Mouse (Mus musculus) ovary, postnatal 14 days (tissue): Measurements from ENCODE around the gene Gan.

Source experiments
- DNase-seq: peaks from one replicate; pipeline ENCODE4 v3.0.0; 2022; ENCODE audit warnings: low spot score

Gene Gan

DNA sequence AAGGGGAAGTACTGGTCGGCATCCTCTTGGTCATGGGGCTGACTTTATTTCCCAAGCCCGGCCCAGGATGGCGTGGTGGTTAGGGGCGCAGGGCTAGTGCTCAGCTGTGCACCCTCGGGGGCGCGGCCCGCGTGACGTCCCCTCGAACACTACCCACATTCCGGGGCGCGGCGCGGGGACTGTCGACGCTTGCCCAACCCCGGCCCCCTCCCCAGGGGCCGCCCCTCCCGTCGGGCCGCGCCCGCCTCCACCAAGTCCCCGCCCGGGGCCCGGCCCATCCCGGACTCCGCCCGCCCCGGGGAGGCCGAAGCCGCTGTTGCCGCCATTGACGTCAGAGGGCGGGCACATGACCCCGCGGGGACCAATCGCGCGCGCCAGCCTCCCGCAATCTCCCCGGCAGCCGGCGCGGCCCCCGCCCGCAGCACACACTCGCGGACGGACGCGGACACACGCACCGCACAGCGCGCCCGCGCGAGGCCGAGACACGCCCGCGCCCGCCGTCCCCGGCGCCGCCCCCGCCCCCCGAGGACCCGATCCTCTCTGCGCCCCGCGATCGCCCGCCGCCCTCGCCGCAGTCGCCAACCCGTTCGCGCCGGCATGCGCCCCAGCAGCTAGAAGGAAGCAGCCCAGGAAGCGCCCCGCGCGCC lies 98.5 kb downstream of the Gan start:
- DNase-seq, result peak; percentile 92

DNA sequence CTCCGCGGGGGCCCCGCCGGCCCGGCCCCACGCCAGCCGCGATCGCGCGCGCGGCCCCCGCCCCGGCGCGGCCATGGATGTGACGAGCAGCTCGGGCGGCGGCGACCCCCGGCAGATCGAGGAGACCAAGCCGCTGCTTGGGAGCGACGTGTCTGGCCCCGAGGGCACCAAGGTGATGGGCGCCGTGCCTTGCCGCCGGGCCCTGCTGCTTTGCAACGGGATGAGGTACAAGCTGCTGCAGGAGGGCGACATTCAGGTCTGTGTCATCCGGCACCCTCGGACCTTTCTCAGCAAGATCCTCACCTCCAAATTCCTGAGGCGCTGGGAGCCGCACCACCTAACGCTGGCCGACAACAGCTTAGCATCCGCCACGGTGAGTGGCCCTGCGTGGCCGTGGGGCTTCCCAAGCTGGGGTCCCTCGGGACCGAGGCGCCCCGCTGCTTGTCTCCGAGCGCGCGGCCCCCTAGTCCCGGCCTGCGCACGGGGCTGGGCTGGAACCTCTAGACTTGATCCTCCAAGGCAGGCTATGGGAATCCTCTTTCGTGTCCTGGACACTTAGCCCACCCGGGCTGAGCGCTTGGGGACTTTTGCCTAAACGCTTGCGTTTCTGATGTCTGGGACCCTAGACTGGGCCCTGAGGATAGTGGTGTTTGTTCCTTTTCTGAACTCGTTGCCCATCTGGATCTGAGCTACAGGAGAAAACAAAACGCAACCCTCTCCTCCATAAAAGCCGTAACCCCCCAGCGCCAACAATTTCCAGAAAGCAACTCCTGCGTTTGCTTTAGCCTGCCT lies 99.3 kb downstream of the Gan start, which contains the start of gene Cmip:
Gene Cmip (plus strand): TSS at position 36 of the 792 bp plus-strand sequence.
- DNase-seq, result no peak

DNA sequence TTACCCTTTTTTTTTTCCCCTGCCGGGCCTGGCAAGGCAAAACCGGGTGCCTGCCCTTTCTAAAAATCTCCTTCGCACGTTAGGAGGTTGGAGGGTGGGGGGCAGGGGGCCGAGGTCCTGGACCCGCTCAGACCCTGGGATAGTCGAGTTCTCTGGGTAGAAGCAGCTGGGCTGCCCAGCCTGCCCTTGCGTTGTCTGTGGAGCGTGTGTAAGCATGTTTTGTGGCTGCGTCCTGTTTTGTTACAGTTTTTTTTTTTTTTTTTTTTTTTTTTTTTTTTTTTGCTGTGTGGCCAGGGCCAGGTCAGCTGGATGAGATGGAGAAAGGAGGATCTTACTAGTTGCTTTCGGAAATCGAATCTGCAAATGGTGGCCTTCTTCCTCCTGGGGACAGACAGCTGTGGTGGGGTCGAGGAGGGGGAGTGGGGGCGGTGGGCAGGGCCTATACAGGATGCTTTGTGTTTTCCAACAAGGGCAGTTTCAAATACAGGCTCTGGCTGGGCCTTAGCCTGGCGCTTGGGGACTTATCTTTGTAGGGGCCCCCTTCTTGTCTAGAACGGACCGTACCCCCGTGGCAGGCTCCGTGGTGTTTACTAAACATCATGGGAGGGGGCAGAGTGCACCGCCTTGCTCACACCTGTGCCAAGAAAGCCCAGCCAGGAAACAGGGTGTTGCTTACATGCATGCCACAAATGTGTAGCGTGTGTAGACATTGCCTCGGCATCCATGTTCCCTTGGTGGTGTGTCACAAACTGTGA lies 100.1 kb downstream of the Gan start:
- no peak for DNase-seq

DNA sequence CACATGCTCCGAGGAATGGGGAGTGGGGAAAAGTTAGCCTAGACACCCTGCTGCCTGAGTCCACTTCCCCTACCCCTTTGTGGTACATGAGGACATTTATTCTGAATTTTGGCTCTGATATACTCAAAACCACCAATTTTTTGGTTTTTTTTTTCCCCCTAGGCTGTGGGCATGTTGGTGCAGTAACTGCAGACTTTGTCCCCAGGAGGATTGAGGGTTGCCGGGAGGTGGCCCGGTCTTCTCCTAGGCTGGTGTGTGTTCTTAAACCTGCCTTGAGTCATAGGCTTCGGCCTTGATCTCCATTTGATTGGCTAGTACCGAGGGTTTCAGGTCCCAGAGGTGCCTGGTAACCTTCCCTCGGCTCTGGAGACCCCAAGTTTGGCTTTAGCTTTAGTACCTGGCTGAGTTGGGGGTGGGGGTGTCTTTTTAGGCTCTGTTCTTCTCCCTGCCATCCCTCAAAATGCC lies 100.7 kb downstream of the Gan start:
- no peak for DNase-seq

DNA sequence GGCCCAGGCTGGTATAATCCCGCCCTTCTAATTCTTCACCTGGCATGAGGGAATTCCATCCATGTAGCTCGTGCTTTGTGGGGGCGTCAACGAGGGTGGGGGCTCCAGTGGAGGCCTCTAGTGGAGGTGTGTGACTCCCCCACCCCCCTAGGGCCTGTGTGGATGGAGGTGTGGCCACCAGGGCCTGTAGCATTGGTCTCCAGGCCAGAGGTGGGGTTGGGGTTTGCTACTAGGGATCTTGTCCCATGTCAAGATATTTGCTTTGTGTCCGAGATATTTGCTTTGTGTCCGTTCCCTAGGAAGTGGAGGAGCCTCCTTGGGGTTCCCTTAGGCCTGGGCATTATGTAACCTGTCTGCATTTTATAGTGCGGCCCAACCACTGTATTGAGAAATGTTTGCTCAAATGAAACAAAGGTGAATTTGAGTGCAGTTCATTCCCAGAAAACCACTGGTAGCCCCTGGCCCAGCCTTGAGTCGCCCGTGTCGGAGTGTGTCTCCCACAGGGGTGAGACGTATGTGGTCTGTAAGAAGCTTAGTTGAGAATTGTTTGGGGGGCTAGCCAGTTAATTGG lies 101.6 kb downstream of the Gan start:
- no peak for DNase-seq

DNA sequence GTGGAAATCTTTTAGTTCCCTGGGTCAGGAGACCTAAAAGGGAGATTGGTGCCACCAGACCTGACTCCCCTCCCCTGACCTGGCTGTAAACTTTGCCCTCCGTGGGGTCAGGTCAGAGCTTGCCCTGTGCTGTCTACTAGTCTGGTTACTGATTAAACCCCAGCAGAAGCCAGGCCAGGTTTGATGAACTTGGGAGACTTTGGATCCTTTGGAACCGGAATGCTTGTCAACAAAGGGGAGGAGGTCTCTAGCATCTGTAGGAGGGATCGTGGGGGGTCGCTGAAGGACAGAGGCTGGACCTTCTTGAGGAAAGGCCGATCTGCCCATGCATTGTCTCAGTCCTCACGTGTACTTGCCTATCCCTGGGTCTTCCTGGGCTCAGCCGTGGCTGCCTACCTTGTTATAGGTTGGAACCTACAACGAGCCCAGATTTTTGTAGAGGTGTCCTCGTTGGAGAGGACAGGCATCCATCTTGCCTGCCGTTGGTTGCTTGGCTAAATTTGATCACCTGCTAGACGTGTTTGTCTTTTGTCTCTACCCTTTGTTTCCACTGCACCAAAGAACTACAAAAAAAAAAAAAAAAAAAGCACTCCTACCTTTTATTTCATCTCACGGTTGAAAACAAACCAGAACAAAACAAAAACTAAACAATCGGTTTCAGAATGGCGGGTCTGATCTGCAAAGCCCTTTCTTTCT lies 102.4 kb downstream of the Gan start:
- no peak for DNase-seq

DNA sequence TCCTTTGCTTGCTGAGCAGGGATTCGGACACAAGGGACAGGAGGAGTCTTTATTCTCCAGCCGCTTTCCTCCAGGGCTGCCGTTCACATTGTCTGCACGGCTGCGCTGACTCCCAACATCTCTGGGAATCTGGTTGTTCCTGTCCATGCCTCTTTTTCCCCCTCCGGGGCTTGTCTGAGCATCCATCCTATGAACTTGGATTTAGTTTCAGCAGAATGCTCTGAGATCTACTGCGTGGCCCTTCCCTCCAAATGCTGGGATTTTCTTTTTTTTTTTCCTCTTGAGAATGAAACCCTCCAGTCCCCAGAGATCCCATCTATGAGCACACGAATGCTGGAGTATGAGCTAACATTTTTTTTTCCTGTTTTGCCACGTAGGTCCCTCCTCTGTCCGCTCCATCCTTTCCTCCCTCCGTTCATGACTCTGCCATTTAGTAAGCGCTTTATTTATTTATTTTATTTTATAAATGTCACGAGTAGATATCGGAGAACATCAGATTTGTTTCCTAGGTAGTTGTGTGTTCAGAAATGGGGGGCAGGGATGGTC lies 103.1 kb downstream of the Gan start:
- DNase-seq, result no peak

DNA sequence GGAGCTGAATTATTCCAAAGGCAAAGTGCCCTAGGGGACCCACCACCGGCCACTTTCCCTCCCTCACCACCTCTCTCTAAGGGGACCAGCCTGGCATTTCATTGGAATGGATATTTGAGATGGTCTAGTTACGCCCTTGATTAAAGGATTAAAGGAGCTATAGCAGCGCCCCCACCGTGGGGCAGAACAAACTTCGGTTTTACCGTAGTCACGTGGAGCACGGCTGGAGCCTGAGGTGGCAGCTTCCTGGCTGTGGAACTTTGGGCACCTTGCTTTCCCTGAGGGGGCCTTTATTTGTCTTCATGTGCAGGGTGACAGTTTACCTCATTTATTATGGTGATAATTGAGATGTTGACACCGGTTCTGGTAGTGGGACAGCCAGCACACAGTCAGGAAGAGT lies 103.8 kb downstream of the Gan start:
- no peak for DNase-seq

DNA sequence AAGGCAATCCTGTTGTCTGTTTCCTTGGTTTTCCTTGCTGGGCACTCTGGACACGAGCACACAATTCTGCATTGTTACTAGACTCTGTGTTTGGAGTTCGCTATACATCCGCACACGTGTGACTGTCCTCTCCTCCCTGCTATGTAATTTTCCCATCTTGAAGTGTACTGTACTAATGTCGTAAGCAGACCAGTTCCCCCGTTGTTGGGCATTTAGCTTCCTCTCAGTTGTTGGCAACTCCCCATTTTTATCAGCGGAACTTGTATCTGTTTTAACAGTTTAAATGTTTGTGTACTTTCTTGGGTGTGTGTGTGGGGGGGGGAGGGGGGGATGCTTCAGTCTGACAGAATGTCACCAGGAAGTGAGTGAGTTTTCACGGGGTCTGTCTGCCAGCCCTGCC lies 104.8 kb downstream of the Gan start:
- no peak for DNase-seq

DNA sequence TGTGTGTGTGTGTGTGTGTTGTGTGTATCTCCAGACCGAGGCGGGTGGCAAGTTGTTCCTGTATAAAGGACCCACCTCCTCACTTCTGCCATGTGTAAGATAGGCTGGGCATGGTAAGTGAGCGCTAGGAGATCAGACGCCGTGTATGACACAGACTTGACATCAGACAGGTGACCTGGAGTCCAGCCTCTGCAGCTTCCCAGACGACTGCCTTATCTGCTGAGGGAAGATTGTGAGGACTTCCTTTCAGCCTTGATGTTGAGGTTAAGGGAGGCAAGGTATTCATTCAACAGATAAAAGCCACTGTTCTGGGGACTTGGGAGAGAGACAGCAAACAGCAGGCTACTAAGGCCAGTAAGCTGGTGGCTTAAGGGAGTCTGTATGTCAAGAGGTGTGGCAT lies 105.5 kb downstream of the Gan start:
- DNase-seq, result no peak

DNA sequence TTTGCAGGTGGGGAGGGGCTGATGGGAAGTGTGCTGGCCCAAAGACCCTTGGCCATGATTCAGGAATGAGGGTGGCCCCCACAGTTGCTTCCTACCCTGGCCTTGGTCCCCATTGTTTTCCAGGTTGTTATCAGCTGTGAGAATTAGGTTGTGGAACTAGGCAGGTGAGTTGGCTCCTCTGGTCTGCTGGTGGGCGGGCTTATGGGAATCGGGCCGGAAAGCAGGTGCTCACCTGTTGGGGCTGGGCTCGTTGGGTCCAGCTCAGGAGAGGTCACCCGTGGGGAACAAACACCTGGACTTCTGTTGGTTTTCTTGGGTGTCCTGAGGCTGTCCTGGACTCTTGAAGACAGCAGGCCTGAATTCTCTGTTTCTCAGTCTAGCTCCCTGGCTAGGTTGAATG lies 107.1 kb downstream of the Gan start:
- DNase-seq, result no peak
